ENCODE assay signal across 8 mouse cellular contexts in the genomic region with DNA sequence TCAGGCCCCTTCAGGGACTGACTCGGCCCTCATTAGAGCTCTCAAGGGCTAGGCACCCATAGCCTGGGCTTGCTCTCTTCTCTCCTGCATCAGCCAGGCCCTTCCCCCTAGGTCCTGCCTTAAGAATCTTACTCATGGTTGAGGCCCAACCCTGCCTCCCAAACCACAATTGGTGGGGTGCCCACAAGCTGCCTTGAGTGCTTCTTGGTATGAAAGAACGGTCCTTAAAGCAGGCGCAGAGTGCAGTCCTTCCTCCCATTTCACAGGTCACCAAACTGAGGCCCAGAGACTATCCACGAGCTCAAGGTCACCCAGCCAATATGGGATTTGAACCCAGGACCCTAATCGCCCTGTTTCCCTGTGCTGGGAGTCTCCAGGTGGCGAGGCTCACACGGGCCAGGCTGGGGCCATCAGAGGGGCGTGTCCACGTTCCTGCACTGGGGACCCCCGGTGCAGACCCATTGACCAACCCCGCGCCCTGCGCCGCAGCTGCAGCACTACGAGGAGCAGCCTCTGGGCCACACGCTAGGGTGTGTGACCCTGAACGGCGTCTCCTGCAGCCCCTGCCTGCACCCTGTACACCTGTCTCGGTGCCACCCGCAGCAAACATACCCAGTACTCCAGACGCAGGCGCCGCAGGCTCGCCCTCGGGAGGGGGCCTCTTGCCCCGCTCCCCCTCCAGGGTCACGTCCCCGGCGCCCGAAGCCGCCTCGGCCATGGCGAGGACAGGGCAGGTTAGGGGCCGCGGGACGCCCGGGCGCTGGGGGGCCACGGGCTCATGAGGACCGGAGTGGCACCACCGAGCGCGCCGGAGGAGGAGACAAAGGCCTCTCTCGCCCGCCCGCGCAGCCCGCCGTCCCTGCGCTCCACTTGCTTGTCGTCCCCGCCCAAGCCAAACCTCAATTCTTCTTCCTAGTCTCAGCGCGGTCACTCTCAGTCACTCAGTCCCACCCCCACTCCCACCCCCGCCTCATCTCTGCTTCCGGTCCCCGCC. TPM values are rescaled to one million over a fixed set of nuclear protein-coding genes. Genes with fewer than 3 reads are reported as not detected.
DNase-seq lines count a peak whose midpoint lies in the region; ATAC-seq and TF ChIP-seq lines count a peak whose summit lies in the region.

Gene Ano8, minus strand, starts transcription at position 822 of the 994 bp plus-strand sequence.

- ATAC-seq in limb, embryonic 13.5 days (ENCODE audit: low FRiP score, low read depth): peak; percentile 68
- ATAC-seq in midbrain, embryonic 14.5 days (ENCODE audit: low FRiP score, low TSS enrichment): peak; percentile 77

- peak; percentile 75 to 76 for DNase-seq in urinary bladder, adult 18-20 months (ENCODE audit: low spot score in 2 of 2)
- no peak for DNase-seq in urinary bladder, postnatal 10 days (ENCODE audit: low spot score)
- DNase-seq in embryonic facial prominence, embryonic 10.5 days (ENCODE audit: low spot score): peak; percentile 92
- peak; percentile 86 to 90 for DNase-seq in heart, adult 2 months
- DNase-seq in kidney, adult 2 months: peak; percentile 90
- DNase-seq in midbrain, embryonic 14.5 days: peak; percentile 93
- DNase-seq in spleen, adult 18-20 months: peak; percentile 66 to 74

- H3K79me2 ChIP-seq in heart, adult 2 months (replicated peaks; ENCODE audit: control insufficient read depth, insufficient read depth, low read length): no peaks in the 10 kb centered on the region; the same call in 1 of the 2 replicates

- H3K4me3 ChIP-seq in embryonic facial prominence, embryonic 10.5 days: peak within 1 kb of the TSS; percentile 92
- peak within 1 kb of the TSS; percentile 82 for H3K4me3 ChIP-seq in heart, adult 2 months
- peak within 1 kb of the TSS; percentile 74 for H3K4me3 ChIP-seq in kidney, adult 2 months (ENCODE audit: insufficient read depth, low read depth, low read length)
- H3K4me3 ChIP-seq in limb, embryonic 13.5 days: peak within 1 kb of the TSS; percentile 74
- H3K4me3 ChIP-seq in midbrain, embryonic 14.5 days (replicated peaks; ENCODE audit: low read depth, low read length): peak within 1 kb of the TSS; percentile 94

- H3K4me2 ChIP-seq in limb, embryonic 13.5 days (replicated peaks): peak within 1 kb of the TSS; percentile 93
- peak within 1 kb of the TSS; percentile 80 for H3K4me2 ChIP-seq in midbrain, embryonic 14.5 days (ENCODE audit: low read length)

- no peaks in the 10 kb centered on the region for H3K9me3 ChIP-seq in embryonic facial prominence, embryonic 10.5 days
- H3K9me3 ChIP-seq in limb, embryonic 13.5 days: no peaks in the 10 kb centered on the region
- H3K9me3 ChIP-seq in midbrain, embryonic 14.5 days (ENCODE audit: control insufficient read depth, low read length): no peaks in the 10 kb centered on the region

- peak within 1 kb of the TSS; percentile 94 for H3K9ac ChIP-seq in heart, adult 2 months (ENCODE audit: low read depth, low read length)
- peak within 1 kb of the TSS; percentile 90 for H3K9ac ChIP-seq in limb, embryonic 13.5 days
- H3K9ac ChIP-seq in midbrain, embryonic 14.5 days (replicated peaks; ENCODE audit: low read length): peak within 1 kb of the TSS; percentile 98

- 5% methylated on average over 58 of the region's 58 CpGs for WGBS in embryonic facial prominence, embryonic 10.5 days
- 6% methylated on average over 58 of the region's 58 CpGs for WGBS in heart, adult 2 months
- WGBS in kidney, adult 2 months: 6% methylated on average over 57 of the region's 58 CpGs
- WGBS in limb, embryonic 13.5 days: 5% methylated on average over 54 of the region's 58 CpGs
- WGBS in midbrain, embryonic 14.5 days: 5% methylated on average over 58 of the region's 58 CpGs

- H3K27ac ChIP-seq in embryonic facial prominence, embryonic 10.5 days (replicated peaks): peak within 1 kb of the TSS; percentile 97
- peak within 1 kb of the TSS; percentile 88 for H3K27ac ChIP-seq in heart, adult 2 months
- H3K27ac ChIP-seq in kidney, adult 2 months (ENCODE audit: insufficient read depth, low read depth, low read length): peak within 1 kb of the TSS; percentile 19
- peak within 1 kb of the TSS; percentile 61; the same call in 1 of the 2 replicates for H3K27ac ChIP-seq in limb, embryonic 13.5 days
- H3K27ac ChIP-seq in midbrain, embryonic 14.5 days (replicated peaks; ENCODE audit: low read depth, low read length): peak within 1 kb of the TSS; percentile 85

- peaks cover 65% of the 10 kb centered on the region for H3K4me1 ChIP-seq in embryonic facial prominence, embryonic 10.5 days
- peaks cover 7% of the 10 kb centered on the region for H3K4me1 ChIP-seq in heart, adult 2 months (ENCODE audit: control insufficient read depth, insufficient read depth, low read length)
- H3K4me1 ChIP-seq in kidney, adult 2 months (ENCODE audit: control insufficient read depth, insufficient read depth, low read length): peaks cover 4% of the 10 kb centered on the region; the same call in 1 of the 2 replicates
- H3K4me1 ChIP-seq in limb, embryonic 13.5 days: peaks cover 35% of the 10 kb centered on the region
- peaks cover 30% of the 10 kb centered on the region for H3K4me1 ChIP-seq in midbrain, embryonic 14.5 days (ENCODE audit: control insufficient read depth, insufficient read depth, low read length)

- H3K36me3 ChIP-seq in embryonic facial prominence, embryonic 10.5 days (replicated peaks): peaks cover 48% of the 10 kb centered on the region
- no peaks in the 10 kb centered on the region for H3K36me3 ChIP-seq in heart, adult 2 months (ENCODE audit: control insufficient read depth, insufficient read depth, low read length)
- no peaks in the 10 kb centered on the region for H3K36me3 ChIP-seq in kidney, adult 2 months (ENCODE audit: control insufficient read depth, insufficient read depth, low read length)
- H3K36me3 ChIP-seq in limb, embryonic 13.5 days: peaks cover 43% of the 10 kb centered on the region
- peaks cover 40% of the 10 kb centered on the region for H3K36me3 ChIP-seq in midbrain, embryonic 14.5 days (ENCODE audit: control insufficient read depth, insufficient read depth, low read length)

- peaks cover 19% of the 10 kb centered on the region for H3K27me3 ChIP-seq in embryonic facial prominence, embryonic 10.5 days (replicated peaks; ENCODE audit: low read depth, poor library complexity, severe bottlenecking)
- no peaks in the 10 kb centered on the region for H3K27me3 ChIP-seq in heart, adult 2 months (ENCODE audit: control insufficient read depth, insufficient read depth, low read length)
- no peaks in the 10 kb centered on the region for H3K27me3 ChIP-seq in kidney, adult 2 months (replicated peaks; ENCODE audit: control insufficient read depth, insufficient read depth, low read length)
- H3K27me3 ChIP-seq in limb, embryonic 13.5 days: no peaks in the 10 kb centered on the region
- H3K27me3 ChIP-seq in midbrain, embryonic 14.5 days (ENCODE audit: control insufficient read depth, insufficient read depth, low read length): no peaks in the 10 kb centered on the region

- peak; percentile 46; the same call in 1 of the 2 replicates for TF ChIP-seq POLR2A in heart, adult 2 months (IDR thresholded peaks at IDR 0.05; ENCODE audit: insufficient read depth, low read depth, low read length)
- no peak for TF ChIP-seq POLR2A in kidney, adult 2 months (IDR thresholded peaks at IDR 0.05; ENCODE audit: low read depth, low read length)

- no peak for TF ChIP-seq EP300 in heart, adult 2 months (IDR thresholded peaks at IDR 0.05; ENCODE audit: insufficient read depth, low read depth, low read length)

- no peak for TF ChIP-seq CTCF in heart, adult 2 months (IDR thresholded peaks at IDR 0.05)
- TF ChIP-seq CTCF in kidney, adult 2 months (conservative IDR thresholded peaks at IDR 0.05; ENCODE audit: insufficient read depth, insufficient read length, low read depth, low read length): no peak

- intact Hi-C loops in heart, adult 2 months (cut with DNase I): no loop called here

RNA-seq across cellular contexts. Expression of gene Ano8, which starts in this region (rescaled TPM):
- polyA plus RNA-seq in embryonic facial prominence, embryonic 10.5 days (2016; fragmentation: Nextera tagmentation; extraction: Ambion mirVana): 2.4 and 3.2 TPM in 2 replicates
- total RNA-seq in heart, adult 2 months (2021): 10 to 100 TPM; 15.6 to 16.3 TPM
- polyA plus RNA-seq in heart, adult 2 months (2012; rRNA removed): 15.3 and 18.4 TPM in 2 replicates
- polyA plus RNA-seq in kidney, adult 2 months (2012; rRNA removed): 12.6 and 15.2 TPM in 2 replicates
- polyA plus RNA-seq in limb, embryonic 13.5 days (2015; fragmentation: Nextera tagmentation; extraction: Ambion mirVana): 1.5 and 1.7 TPM in 2 replicates
- 7.7 and 9.4 TPM in 2 replicates for polyA plus RNA-seq in midbrain, embryonic 14.5 days (2014; fragmentation: Nextera tagmentation; extraction: Ambion mirVana)

Comparison
In these comparisons a context has a peak if more than half of its experiments do, and no peak if none do; other contexts are left out.
1. H3K27ac ChIP-seq: peak in every context shown above with its lines; median percentile 97 in embryonic facial prominence, embryonic 10.5 days; 88 in heart, adult 2 months; 85 in midbrain, embryonic 14.5 days; 61 in limb, embryonic 13.5 days; 19 in kidney, adult 2 months.